In the genomic region with DNA sequence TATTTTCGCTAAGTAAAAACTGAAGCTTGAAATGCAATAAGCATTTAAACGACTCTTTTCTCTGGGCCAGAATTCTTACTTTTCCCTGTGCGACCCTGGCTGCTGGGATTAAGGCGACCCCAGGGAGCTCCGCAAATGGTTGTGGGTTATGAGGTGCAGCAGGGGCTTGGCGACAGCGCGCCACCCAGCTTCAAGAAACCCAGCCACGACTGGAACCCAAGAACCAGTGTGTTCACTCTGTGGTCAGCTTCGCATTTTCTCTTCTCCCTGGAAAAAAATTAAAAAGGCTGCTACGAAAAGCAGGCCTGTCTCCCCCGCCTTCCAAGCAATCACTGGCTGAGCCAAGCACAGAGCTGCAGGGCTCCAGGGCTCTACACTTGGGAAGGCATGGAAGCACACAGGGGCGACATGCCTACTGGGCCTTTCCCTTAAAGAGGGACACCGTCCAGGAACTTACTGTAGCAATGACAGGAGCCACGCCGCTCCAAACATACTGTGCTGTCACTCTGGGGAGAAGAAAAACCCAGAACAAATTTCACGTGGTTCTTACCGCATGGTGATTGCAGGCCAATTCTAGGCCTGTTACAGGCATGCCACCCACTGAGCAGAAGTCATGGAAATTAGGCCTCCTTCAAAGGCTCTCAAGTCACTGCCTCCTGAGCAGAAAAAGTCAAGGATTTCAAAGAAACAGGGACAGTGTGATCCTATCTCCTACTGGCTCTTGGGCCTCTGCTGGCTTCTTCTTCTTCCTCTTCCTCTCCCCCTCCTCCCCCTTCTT, we compare ENCODE assay signal across 15 mouse cellular contexts.
DNase-seq lines count a peak whose midpoint lies in the region; ATAC-seq and TF ChIP-seq lines count a peak whose summit lies in the region.
"Had no signal": no experiment of that assay in that cellular context is flagged by ENCODE, and none has a peak within 500 bp of the region (broad histone marks: within the 10 kb centered on the region; RNA-seq: fewer than 3 reads in every experiment).

No protein-coding gene starts in this region.

- no peaks in the 10 kb centered on the region for H3K36me3 ChIP-seq in embryonic facial prominence, embryonic 12.5 days
- H3K36me3 ChIP-seq in embryonic facial prominence, embryonic 10.5 days (replicated peaks): no peaks in the 10 kb centered on the region; the same call in none of the 2 replicates
- H3K36me3 ChIP-seq in neural tube, embryonic 12.5 days: no peaks in the 10 kb centered on the region
- peaks cover 10% of the 10 kb centered on the region; the same call in 1 of the 2 replicates for H3K36me3 ChIP-seq in limb, embryonic 10.5 days
- no peaks in the 10 kb centered on the region for H3K36me3 ChIP-seq in kidney, adult 2 months (ENCODE audit: control insufficient read depth, insufficient read depth, low read length)
- H3K36me3 ChIP-seq: lung, embryonic 15.5 days; neural tube, embryonic 15.5 days had no signal

- peak overlapping the region; percentile 19; the same call in 1 of the 2 replicates for H3K4me2 ChIP-seq in embryonic facial prominence, embryonic 12.5 days (replicated peaks)
- no peak overlapping the region for H3K4me2 ChIP-seq in neural tube, embryonic 12.5 days (replicated peaks)
- H3K4me2 ChIP-seq: lung, embryonic 15.5 days; neural tube, embryonic 15.5 days had no signal

- H3K27ac ChIP-seq in embryonic facial prominence, embryonic 12.5 days: peak overlapping the region; percentile 67
- no peak overlapping the region for H3K27ac ChIP-seq in embryonic facial prominence, embryonic 10.5 days (replicated peaks)
- no peak overlapping the region for H3K27ac ChIP-seq in neural tube, embryonic 12.5 days
- peak overlapping the region; percentile 74 for H3K27ac ChIP-seq in limb, embryonic 10.5 days
- no peak overlapping the region for H3K27ac ChIP-seq in kidney, adult 2 months (ENCODE audit: insufficient read depth, low read depth, low read length)
- H3K27ac ChIP-seq: lung, embryonic 15.5 days; neural tube, embryonic 15.5 days had no signal

- H3K4me3 ChIP-seq in embryonic facial prominence, embryonic 12.5 days: no peak overlapping the region
- no peak overlapping the region for H3K4me3 ChIP-seq in embryonic facial prominence, embryonic 10.5 days
- no peak overlapping the region for H3K4me3 ChIP-seq in neural tube, embryonic 12.5 days
- H3K4me3 ChIP-seq in limb, embryonic 10.5 days: no peak overlapping the region
- no peak overlapping the region for H3K4me3 ChIP-seq in kidney, adult 2 months (ENCODE audit: insufficient read depth, low read depth, low read length)
- H3K4me3 ChIP-seq: lung, embryonic 15.5 days; neural tube, embryonic 15.5 days had no signal

- WGBS in embryonic facial prominence, embryonic 12.5 days: 33% methylated on average over 18 of the region's 18 CpGs
- WGBS in embryonic facial prominence, embryonic 10.5 days: 33% methylated on average over 18 of the region's 18 CpGs
- WGBS in neural tube, embryonic 12.5 days: 35% methylated on average over 18 of the region's 18 CpGs
- 36% methylated on average over 18 of the region's 18 CpGs for WGBS in limb, embryonic 10.5 days
- WGBS in kidney, adult 2 months: 73% methylated on average over 18 of the region's 18 CpGs

- no peak for DNase-seq in embryonic facial prominence, embryonic 10.5 days (ENCODE audit: low spot score)
- DNase-seq in neural tube, embryonic 10.5 days (ENCODE audit: extremely low spot score, low spot score): no peak
- DNase-seq in limb, embryonic 10.5 days (ENCODE audit: low spot score): no peak
- DNase-seq in kidney, adult 2 months: no peak
- DNase-seq: gastrocnemius, postnatal 14 days; kidney, postnatal 10 days; right cerebral cortex, adult 18-20 months; thymus, postnatal 25 days had no signal

- H3K27me3 ChIP-seq in embryonic facial prominence, embryonic 12.5 days: no peaks in the 10 kb centered on the region
- no peaks in the 10 kb centered on the region for H3K27me3 ChIP-seq in embryonic facial prominence, embryonic 10.5 days (replicated peaks; ENCODE audit: low read depth, poor library complexity, severe bottlenecking)
- H3K27me3 ChIP-seq in neural tube, embryonic 12.5 days (replicated peaks): no peaks in the 10 kb centered on the region
- H3K27me3 ChIP-seq in limb, embryonic 10.5 days (ENCODE audit: low read depth, poor library complexity, severe bottlenecking): no peaks in the 10 kb centered on the region
- no peaks in the 10 kb centered on the region for H3K27me3 ChIP-seq in kidney, adult 2 months (replicated peaks; ENCODE audit: control insufficient read depth, insufficient read depth, low read length)
- H3K27me3 ChIP-seq: lung, embryonic 15.5 days; neural tube, embryonic 15.5 days had no signal

- TF ChIP-seq POLR2A in kidney, adult 2 months (IDR thresholded peaks at IDR 0.05; ENCODE audit: low read depth, low read length): no peak

- no peak for TF ChIP-seq CTCF in kidney, adult 2 months (conservative IDR thresholded peaks at IDR 0.05; ENCODE audit: insufficient read depth, insufficient read length, low read depth, low read length)

- ATAC-seq in embryonic facial prominence, embryonic 12.5 days (ENCODE audit: insufficient number of reproducible peaks, insufficient read depth, low FRiP score, low TSS enrichment): 0 out of 2 replicates have a peak, but pooled peaks have one; percentile 56
- peak; percentile 44; the same call in 1 of the 2 replicates for ATAC-seq in neural tube, embryonic 12.5 days (ENCODE audit: low FRiP score, low read depth)
- no peak for ATAC-seq in CD4-positive, CD25-positive, alpha-beta regulatory T cell, adult 4 months
- ATAC-seq in frontal cortex, adult (ENCODE audit: low TSS enrichment): no peak
- ATAC-seq: forebrain, embryonic 14.5 days had no signal

- no peaks in the 10 kb centered on the region for H3K9me3 ChIP-seq in embryonic facial prominence, embryonic 12.5 days
- no peaks in the 10 kb centered on the region for H3K9me3 ChIP-seq in embryonic facial prominence, embryonic 10.5 days
- no peaks in the 10 kb centered on the region for H3K9me3 ChIP-seq in neural tube, embryonic 12.5 days
- no peaks in the 10 kb centered on the region for H3K9me3 ChIP-seq in limb, embryonic 10.5 days (replicated peaks)
- H3K9me3 ChIP-seq: lung, embryonic 15.5 days; neural tube, embryonic 15.5 days had no signal

- H3K9ac ChIP-seq in embryonic facial prominence, embryonic 12.5 days: no peak overlapping the region
- H3K9ac ChIP-seq in neural tube, embryonic 12.5 days: no peak overlapping the region
- H3K9ac ChIP-seq: lung, embryonic 15.5 days; neural tube, embryonic 15.5 days had no signal

- H3K4me1 ChIP-seq in embryonic facial prominence, embryonic 12.5 days: peaks cover 14% of the 10 kb centered on the region
- H3K4me1 ChIP-seq in embryonic facial prominence, embryonic 10.5 days: peaks cover 12% of the 10 kb centered on the region
- peaks cover 9% of the 10 kb centered on the region; the same call in 1 of the 2 replicates for H3K4me1 ChIP-seq in neural tube, embryonic 12.5 days
- H3K4me1 ChIP-seq in limb, embryonic 10.5 days: peaks cover 19% of the 10 kb centered on the region
- no peaks in the 10 kb centered on the region for H3K4me1 ChIP-seq in kidney, adult 2 months (ENCODE audit: control insufficient read depth, insufficient read depth, low read length)
- H3K4me1 ChIP-seq: lung, embryonic 15.5 days; neural tube, embryonic 15.5 days had no signal

Comparison
In these comparisons a context has a peak if more than half of its experiments do, and no peak if none do; other contexts are left out.
1. H3K27ac ChIP-seq: peak in embryonic facial prominence, embryonic 12.5 days (single experiment) and limb, embryonic 10.5 days (single experiment); none in embryonic facial prominence, embryonic 10.5 days (single experiment), neural tube, embryonic 12.5 days (single experiment) and kidney, adult 2 months (single experiment).
2. ATAC-seq: peak in embryonic facial prominence, embryonic 12.5 days (single experiment) and neural tube, embryonic 12.5 days (single experiment); none in CD4-positive, CD25-positive, alpha-beta regulatory T cell, adult 4 months (single experiment) and frontal cortex, adult (single experiment).